Mouse (Mus musculus) midbrain, embryonic 14.5 days (tissue): ENCODE results near the gene Tmem114. TPM values are rescaled to one million over a fixed set of nuclear protein-coding genes. Genes with fewer than 3 reads are reported as not detected.

Source experiments
- ATAC-seq: fragments of 200-750 bp; cut with Nextera tagmentation; 2 replicates; pipeline ENCODE4 v1.8.0; 2017; ENCODE audit warnings: moderate number of reproducible peaks, moderate library complexity; ENCODE audit not compliant: low FRiP score, low TSS enrichment
- DNase-seq: peaks from one replicate; pipeline ENCODE4 v3.0.0-alpha.2; 2015
- H3K27ac ChIP-seq: fragments of 300-500 bp; sonication (generic); replicated peaks from 2 replicates; pipeline ENCODE4 v1.5.1; 2014; ENCODE audit warnings: mild to moderate bottlenecking, low read depth, low read length, moderate library complexity
- H3K27me3 ChIP-seq: fragments of 300-500 bp; sonication (generic); 2 replicates; pipeline ENCODE4 v1.6.1; 2014; ENCODE audit warnings: low read length, control low read depth, mixed read lengths; ENCODE audit not compliant: control insufficient read depth, insufficient read depth
- H3K36me3 ChIP-seq: fragments of 300-500 bp; sonication (generic); 2 replicates; pipeline ENCODE4 v1.6.1; 2014; ENCODE audit warnings: low read length, control low read depth; ENCODE audit not compliant: control insufficient read depth, insufficient read depth
- H3K4me1 ChIP-seq: fragments of 300-500 bp; sonication (generic); 2 replicates; pipeline ENCODE4 v1.6.1; 2014; ENCODE audit warnings: mild to moderate bottlenecking, antibody characterized with exemption, low read length, control low read depth; ENCODE audit not compliant: control insufficient read depth, insufficient read depth
- H3K4me2 ChIP-seq: fragments of 300-500 bp; sonication (generic); 2 replicates; pipeline ENCODE4 v1.6.1; 2014; ENCODE audit warnings: mild to moderate bottlenecking, low read length, moderate library complexity
- H3K4me3 ChIP-seq: fragments of 300-500 bp; sonication (generic); replicated peaks from 2 replicates; pipeline ENCODE4 v1.5.1; 2014; ENCODE audit warnings: low read depth, low read length
- H3K9ac ChIP-seq: fragments of 300-500 bp; sonication (generic); replicated peaks from 2 replicates; pipeline ENCODE4 v1.6.1; 2014; ENCODE audit warnings: mild to moderate bottlenecking, low read length, moderate library complexity
- H3K9me3 ChIP-seq: fragments of 300-500 bp; sonication (generic); 2 replicates; pipeline ENCODE4 v1.6.1; 2016; ENCODE audit warnings: low read length, control low read depth, mixed read lengths; ENCODE audit not compliant: control insufficient read depth
- WGBS: fragments of 180-500 bp; shearing (Covaris S2); extraction: QIAGEN DNeasy Blood & Tissue Kit; methylation state at CpG from one replicate; pipeline ENCODE4 v1.1.7; 2014; 5-methylcytosine and 5-hydroxymethylcytosine counted together
- polyA plus RNA-seq: library from polyadenylated mRNA; unstranded; fragments of >200 nt; fragmentation: Nextera tagmentation; extraction: Ambion mirVana; gene quantifications from 2 replicates; pipeline ENCODE4 v1.2.1, GENCODE M21; 2014

Tmem114 gene
- polyA plus RNA-seq, 1 experiment from 2014 or later = not detected

GRCm38 (mm10) chr16:8401171-8401955 lies 23.6 kb downstream of the Tmem114 start:
- 58% methylated on average over 9 of the region's 9 CpGs for WGBS
- Histone ChIP-seq H3K9me3 (no peaks in the 10 kb centered on the region), H3K4me3 (no peak overlapping the region), H3K36me3 (no peaks in the 10 kb centered on the region), H3K27me3 (no peaks in the 10 kb centered on the region), H3K9ac (no peak overlapping the region), H3K27ac (no peak overlapping the region), H3K4me2 (no peak overlapping the region), H3K4me1 (no peaks in the 10 kb centered on the region)
- no peak for ATAC-seq
- DNase-seq = no peak

- 90% methylated on average over 6 of the region's 6 CpGs for WGBS
- H3K4me3 ChIP-seq = no peak overlapping the region
- ATAC-seq = no peak
- H3K27ac ChIP-seq = no peak overlapping the region
- H3K4me1 ChIP-seq = no peaks in the 10 kb centered on the region
- no peaks in the 10 kb centered on the region for H3K36me3 ChIP-seq
- no peak for DNase-seq
- no peak overlapping the region for H3K9ac ChIP-seq
- no peaks in the 10 kb centered on the region for H3K9me3 ChIP-seq
- H3K27me3 ChIP-seq = no peaks in the 10 kb centered on the region
- no peak overlapping the region for H3K4me2 ChIP-seq
Observed at GRCm38 (mm10) chr16:8399868-8400267, 25.1 kb downstream of the Tmem114 start.

- no peaks in the 10 kb centered on the region for H3K9me3 ChIP-seq
- no peak for DNase-seq
- H3K4me3 ChIP-seq = no peak overlapping the region
- no peak overlapping the region for H3K4me2 ChIP-seq
- H3K4me1 ChIP-seq = no peaks in the 10 kb centered on the region
- H3K9ac ChIP-seq = no peak overlapping the region
- ATAC-seq = no peak
- H3K36me3 ChIP-seq = no peaks in the 10 kb centered on the region
- H3K27me3 ChIP-seq = no peaks in the 10 kb centered on the region
- no peak overlapping the region for H3K27ac ChIP-seq
Observed at GRCm38 (mm10) chr16:8394946-8395345, 30.0 kb downstream of the Tmem114 start.

GRCm38 (mm10) chr16:8388491-8388890 lies 36.4 kb downstream of the Tmem114 start:
- Histone ChIP-seq H3K27me3 (no peaks in the 10 kb centered on the region), H3K9ac (no peak overlapping the region), H3K9me3 (no peaks in the 10 kb centered on the region), H3K27ac (no peak overlapping the region), H3K4me3 (no peak overlapping the region), H3K36me3 (no peaks in the 10 kb centered on the region), H3K4me2 (no peak overlapping the region), H3K4me1 (no peaks in the 10 kb centered on the region)
- WGBS = 95% methylated on average over 1 of the region's 1 CpGs
- ATAC-seq = no peak
- DNase-seq = no peak

- Histone ChIP-seq H3K4me2 (no peak overlapping the region), H3K9me3 (no peaks in the 10 kb centered on the region), H3K9ac (no peak overlapping the region), H3K4me3 (no peak overlapping the region), H3K27me3 (no peaks in the 10 kb centered on the region), H3K4me1 (no peaks in the 10 kb centered on the region), H3K27ac (no peak overlapping the region), H3K36me3 (no peaks in the 10 kb centered on the region)
- ATAC-seq (no peak), DNase-seq (no peak)
- WGBS = 74% methylated on average over 6 of the region's 6 CpGs
Observed at GRCm38 (mm10) chr16:8386386-8386785, 38.5 kb downstream of the Tmem114 start.

GRCm38 (mm10) chr16:8385679-8386078 lies 39.3 kb downstream of the Tmem114 start:
- no peak overlapping the region for H3K9ac ChIP-seq
- H3K4me3 ChIP-seq = no peak overlapping the region
- no peaks in the 10 kb centered on the region for H3K36me3 ChIP-seq
- H3K9me3 ChIP-seq = no peaks in the 10 kb centered on the region
- DNase-seq (no peak), ATAC-seq (no peak)
- H3K27ac ChIP-seq = no peak overlapping the region
- no peak overlapping the region for H3K4me2 ChIP-seq
- no peaks in the 10 kb centered on the region for H3K27me3 ChIP-seq
- 77% methylated on average over 5 of the region's 5 CpGs for WGBS
- H3K4me1 ChIP-seq = no peaks in the 10 kb centered on the region

GRCm38 (mm10) chr16:8384772-8385171 lies 40.2 kb downstream of the Tmem114 start:
- Histone ChIP-seq H3K27me3 (no peaks in the 10 kb centered on the region), H3K4me2 (no peak overlapping the region), H3K9me3 (no peaks in the 10 kb centered on the region), H3K9ac (no peak overlapping the region), H3K27ac (no peak overlapping the region), H3K4me3 (no peak overlapping the region), H3K4me1 (0 out of 2 replicates have a peak, but pooled peaks cover 4% of the 10 kb centered on the region), H3K36me3 (no peaks in the 10 kb centered on the region)
- 66% methylated on average over 10 of the region's 10 CpGs for WGBS
- ATAC-seq (no peak), DNase-seq (peak; percentile 5)

GRCm38 (mm10) chr16:8383396-8383795 lies 41.5 kb downstream of the Tmem114 start:
- Histone ChIP-seq H3K9ac (no peak overlapping the region), H3K4me3 (no peak overlapping the region), H3K27me3 (no peaks in the 10 kb centered on the region), H3K4me2 (no peak overlapping the region), H3K36me3 (no peaks in the 10 kb centered on the region), H3K9me3 (no peaks in the 10 kb centered on the region), H3K27ac (no peak overlapping the region), H3K4me1 (0 out of 2 replicates have a peak, but pooled peaks cover 4% of the 10 kb centered on the region)
- no peak for DNase-seq
- 83% methylated on average over 9 of the region's 9 CpGs for WGBS
- no peak for ATAC-seq

GRCm38 (mm10) chr16:8363066-8363465 lies 61.9 kb downstream of the Tmem114 start:
- DNase-seq = no peak
- no peak for ATAC-seq
- no peak overlapping the region for H3K4me2 ChIP-seq
- no peak overlapping the region for H3K27ac ChIP-seq
- H3K9me3 ChIP-seq = no peaks in the 10 kb centered on the region
- no peak overlapping the region for H3K4me3 ChIP-seq
- no peaks in the 10 kb centered on the region for H3K36me3 ChIP-seq
- no peaks in the 10 kb centered on the region for H3K4me1 ChIP-seq
- H3K9ac ChIP-seq = no peak overlapping the region
- no peaks in the 10 kb centered on the region for H3K27me3 ChIP-seq
- WGBS = 80% methylated on average over 3 of the region's 3 CpGs
